Mouse (Mus musculus) embryonic fibroblast, embryonic 13.5 days (primary cell): ENCODE results near the gene Cerkl. TPM values are rescaled to one million over a fixed set of nuclear protein-coding genes. Genes with fewer than 3 reads are reported as not detected.

Source experiments
- H3K27ac ChIP-seq: 2 replicates; pipeline ENCODE4 v1.5.1; 2012; ENCODE audit warnings: low read length, control low read depth, inconsistent platforms; ENCODE audit not compliant: insufficient read depth
- H3K4me1 ChIP-seq: 2 replicates; pipeline ENCODE4 v1.6.1; 2011; ENCODE audit warnings: low read length; ENCODE audit not compliant: control insufficient read depth, insufficient read depth
- H3K4me3 ChIP-seq: 2 replicates; pipeline ENCODE4 v1.5.1; 2011; ENCODE audit warnings: mild to moderate bottlenecking, control low read depth, low read length; ENCODE audit not compliant: insufficient read depth
- CTCF ChIP-seq: IDR thresholded peaks from 2 replicates; pipeline ENCODE4 v1.5.1; 2011; ENCODE audit warnings: mild to moderate bottlenecking, control low read depth, low read length, moderate library complexity, borderline replicate concordance; ENCODE audit not compliant: insufficient read depth
- POLR2A ChIP-seq: IDR thresholded peaks from 2 replicates; pipeline ENCODE4 v1.6.1; 2011; ENCODE audit warnings: low read depth, mild to moderate bottlenecking, control low read depth, low read length, moderate library complexity
- polyA plus RNA-seq: library from polyadenylated mRNA; stranded (reverse); fragments of >200 nt; gene quantifications from 2 replicates; pipeline ENCODE4 v1.2.4, GENCODE M21; 2011; ENCODE audit warnings: low read depth; ENCODE audit not compliant: missing spikeins, insufficient read length

Gene Cerkl
- polyA plus RNA-seq = 0.99 and 2.2 TPM in 2 replicates

GRCm38 (mm10) chr2:79456575-79457349 lies at the start of gene Cerkl, which contains the start of gene Neurod1:
Gene Cerkl, minus strand, starts transcription at chr2:79456785.
Gene Neurod1, minus strand, starts transcription at chr2:79456751.
- Histone ChIP-seq H3K4me3 (no peak within 1 kb of the TSS), H3K4me1 (no peaks in the 10 kb centered on the region)
- no peak for TF ChIP-seq CTCF
- no peak for TF ChIP-seq POLR2A

GRCm38 (mm10) chr2:79498990-79499755 lies 42.6 kb upstream of the Cerkl start:
- H3K4me1 ChIP-seq = peaks cover 8% of the 10 kb centered on the region
- H3K4me3 ChIP-seq = no peak overlapping the region
- H3K27ac ChIP-seq = no peak overlapping the region
- TF ChIP-seq POLR2A (no peak), CTCF (peak; percentile 86)

More at GRCm38 (mm10) chr2:79456575-79457349, at the start of gene Cerkl, which contains the start of gene Neurod1:
- no peak within 1 kb of the TSS for H3K27ac ChIP-seq

DNA sequence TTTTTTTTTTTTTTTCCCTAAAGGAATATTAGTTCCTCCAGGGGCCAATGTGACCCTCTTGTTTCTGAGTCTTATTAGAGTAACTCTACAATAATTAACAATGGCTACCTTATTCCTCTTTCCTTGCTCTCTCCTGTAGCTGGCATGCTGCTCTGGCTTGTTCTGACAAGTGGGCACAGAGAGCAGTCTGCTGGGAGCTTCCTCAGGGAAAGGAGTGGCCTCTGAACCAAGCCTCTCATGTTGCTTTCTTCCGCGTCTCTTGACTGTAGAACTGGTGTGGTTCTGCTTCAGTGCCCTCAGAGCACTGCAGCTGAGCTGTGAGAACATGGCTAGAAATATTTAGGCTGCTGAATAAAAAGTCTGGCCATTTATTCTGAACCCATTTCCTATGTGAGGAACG lies 28.5 kb upstream of the Cerkl start:
- Histone ChIP-seq H3K4me3 (no peak overlapping the region), H3K4me1 (no peaks in the 10 kb centered on the region; the same call in 1 of the 2 replicates), H3K27ac (no peak overlapping the region)
- TF ChIP-seq POLR2A (no peak), CTCF (no peak)

GRCm38 (mm10) chr2:79482511-79482910 lies 25.9 kb upstream of the Cerkl start:
- Histone ChIP-seq H3K4me1 (no peaks in the 10 kb centered on the region; the same call in 1 of the 2 replicates), H3K27ac (no peak overlapping the region), H3K4me3 (no peak overlapping the region)
- no peak for TF ChIP-seq CTCF
- TF ChIP-seq POLR2A = no peak

- no peak overlapping the region for H3K27ac ChIP-seq
- no peak for TF ChIP-seq CTCF
- no peak for TF ChIP-seq POLR2A
- H3K4me3 ChIP-seq = no peak overlapping the region
- H3K4me1 ChIP-seq = no peaks in the 10 kb centered on the region
Measured at GRCm38 (mm10) chr2:79462411-79462810, 5.8 kb upstream of the Cerkl start.

- Histone ChIP-seq H3K4me1 (no peaks in the 10 kb centered on the region), H3K27ac (no peak overlapping the region), H3K4me3 (no peak overlapping the region)
- TF ChIP-seq CTCF (no peak), POLR2A (no peak)
Measured at GRCm38 (mm10) chr2:79461861-79462260, 5.3 kb upstream of the Cerkl start.

- Histone ChIP-seq H3K27ac (no peak overlapping the region), H3K4me1 (no peaks in the 10 kb centered on the region), H3K4me3 (no peak overlapping the region)
- TF ChIP-seq POLR2A (no peak), CTCF (no peak)
Measured at GRCm38 (mm10) chr2:79460586-79460985, 4.0 kb upstream of the Cerkl start.

GRCm38 (mm10) chr2:79460107-79460506 lies 3.5 kb upstream of the Cerkl start:
- no peak for TF ChIP-seq POLR2A
- TF ChIP-seq CTCF = no peak
- Histone ChIP-seq H3K27ac (no peak overlapping the region), H3K4me3 (no peak overlapping the region), H3K4me1 (no peaks in the 10 kb centered on the region)

GRCm38 (mm10) chr2:79459061-79460045 lies 2.8 kb upstream of the Cerkl start:
- H3K4me3 ChIP-seq = no peak overlapping the region
- TF ChIP-seq POLR2A = no peak
- H3K4me1 ChIP-seq = no peaks in the 10 kb centered on the region

More at GRCm38 (mm10) chr2:79459061-79460045, 2.8 kb upstream of the Cerkl start:
- no peak overlapping the region for H3K27ac ChIP-seq
